Mouse (Mus musculus): Measurements from ENCODE around the gene Ctdspl. TPM values are rescaled to one million over a fixed set of nuclear protein-coding genes. Genes with fewer than 3 reads are reported as not detected.

Gene Ctdspl
- polyA plus RNA-seq (2012), result 5.5 and 7.1 TPM in 2 replicates

DNA sequence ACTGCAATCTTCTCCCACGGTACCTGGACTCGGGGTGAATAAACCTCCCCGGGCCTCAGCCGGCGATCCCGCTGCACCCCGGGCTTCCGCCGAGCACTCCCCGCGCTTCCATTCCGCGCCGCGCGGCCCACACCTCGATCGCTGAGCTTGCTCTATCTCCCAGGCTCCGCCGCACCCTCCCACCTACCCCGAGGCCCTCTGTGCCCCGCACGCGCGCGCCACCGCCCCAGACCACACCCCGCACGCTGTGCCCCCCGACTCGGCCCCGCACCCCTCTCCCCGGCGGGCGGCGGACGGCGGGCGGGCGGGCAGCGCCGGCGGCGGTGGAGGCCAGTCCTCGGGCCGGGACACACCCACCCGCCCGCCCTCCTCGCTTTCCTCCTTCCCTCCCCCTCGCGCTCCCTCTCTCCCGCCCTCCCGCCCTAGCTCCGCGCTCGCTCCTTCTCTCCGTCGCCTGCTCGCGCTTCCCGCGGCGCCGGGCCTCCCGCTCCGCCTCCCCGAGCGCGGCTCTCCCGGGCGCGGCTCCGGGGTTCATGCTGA lies at the start of gene Ctdspl:
TSS of gene Ctdspl (plus strand) at position 343 of the 540 bp plus-strand sequence.

DNA sequence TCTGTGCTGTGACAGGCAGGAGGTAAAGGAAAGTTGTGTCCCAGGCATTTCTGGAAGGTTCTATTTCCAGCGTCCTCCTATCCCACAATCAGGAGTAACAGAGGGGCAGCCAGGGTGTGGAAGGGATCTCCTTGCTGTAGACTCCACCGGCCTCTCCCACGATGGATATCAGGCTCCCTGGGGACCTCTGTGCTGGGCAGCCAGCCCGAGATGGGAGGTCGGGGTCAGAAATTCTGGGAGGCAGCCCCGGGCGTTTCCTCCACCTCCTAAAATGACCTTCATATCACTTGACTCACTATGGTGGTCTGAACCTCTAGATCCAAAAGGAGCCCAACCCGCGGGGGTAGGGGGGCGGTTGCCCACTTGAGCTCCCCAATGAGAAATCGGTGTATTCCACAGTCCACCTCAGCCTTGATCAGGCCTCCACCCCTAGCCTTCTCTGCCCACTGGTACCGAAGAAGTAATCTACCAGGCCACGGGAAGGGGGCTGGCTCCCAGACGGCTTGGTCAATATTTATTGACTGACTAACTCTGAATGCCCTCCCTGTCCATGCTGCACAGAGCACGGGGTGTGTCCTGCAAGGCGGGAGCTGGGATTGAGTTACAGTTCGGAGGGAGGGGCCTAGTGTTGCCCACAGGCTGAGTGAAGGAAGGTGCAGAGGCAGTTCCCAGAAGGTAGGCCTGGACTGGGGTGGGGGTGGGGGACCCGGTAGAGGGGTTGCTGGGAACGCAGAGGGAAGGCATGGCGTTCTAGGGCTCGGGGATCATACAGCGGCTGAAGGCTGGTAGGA lies 126.1 kb downstream of the Ctdspl start, which contains the start of gene Vill:
TSS of gene Vill (plus strand) at position 625 of the 791 bp plus-strand sequence.

Other genes starting within 250 kb of the Ctdspl start
- gene Vill, start 126.3 kb downstream of the Ctdspl start, polyA plus RNA-seq (2012), result 56.6 and 60.0 TPM in 2 replicates
- not detected in 2 replicates for gene Plcd1, start 167.0 kb downstream of the Ctdspl start, polyA plus RNA-seq (2012)
- 0.53 and 0.65 TPM in 2 replicates for gene Dlec1, start 176.0 kb downstream of the Ctdspl start, polyA plus RNA-seq (2012)
- gene Acaa1b, start 230.6 kb downstream of the Ctdspl start, polyA plus RNA-seq (2012), result 0.04 TPM in 1 of 2 replicates, not detected in the other
- not detected in 2 replicates for gene Gm47289, start 232.7 kb downstream of the Ctdspl start, polyA plus RNA-seq (2012)